1 mouse cellular context compared by ENCODE assay signal in the genomic region with DNA sequence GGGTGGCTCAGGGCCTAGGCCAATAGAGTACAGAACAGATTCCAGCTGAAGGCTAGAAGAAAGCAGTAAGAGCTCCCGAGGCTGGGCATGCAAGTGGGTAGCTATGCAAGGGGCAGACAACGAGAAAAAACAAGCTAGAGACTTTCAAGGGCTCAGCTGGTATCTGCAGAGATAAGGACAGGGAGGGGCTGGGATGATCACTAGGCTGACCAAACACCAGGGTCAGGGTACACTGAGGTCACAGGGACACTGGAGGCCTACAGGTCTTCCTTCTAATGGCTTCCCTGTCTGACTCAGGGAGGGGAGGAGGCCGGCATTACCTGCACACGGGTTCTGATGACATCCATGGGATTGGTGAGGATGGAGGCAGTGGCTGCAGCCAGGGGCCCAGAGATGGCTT.
TF ChIP-seq lines count a peak whose summit lies in the region.

No protein-coding gene starts in this region.

TF ChIP-seq in ES-E14, 5 proteins besides CTCF, POLR2A, EP300 and RAD21:
- TF ChIP-seq ZC3H11A (IDR thresholded peaks at IDR 0.05; ENCODE audit: borderline replicate concordance, low read depth, low read length) (no peak), MAFK (IDR thresholded peaks at IDR 0.05; ENCODE audit: insufficient read depth, low read depth, low read length) (no peak), CHD2 (IDR thresholded peaks at IDR 0.05; ENCODE audit: low read depth, low read length) (no peak), HCFC1 (IDR thresholded peaks at IDR 0.05; ENCODE audit: borderline replicate concordance, insufficient read depth, low read length) (no peak), ZNF384 (IDR thresholded peaks at IDR 0.05; ENCODE audit: low read depth, low read length) (no peak)
